Mouse (Mus musculus) G1E (cell line): Measurements from ENCODE around the gene Ccnd3. TPM values are rescaled to one million over a fixed set of nuclear protein-coding genes. Genes with fewer than 3 reads are reported as not detected.

Source experiments
- ATAC-seq: 2 replicates; pipeline ENCODE4 v1.8.0; 2016; ENCODE audit warnings: mild to moderate bottlenecking; ENCODE audit not compliant: insufficient number of reproducible peaks, poor library complexity, low FRiP score, severe bottlenecking; ENCODE audit errors: extremely low read depth
- DNase-seq: peaks from one replicate; pipeline ENCODE4 v3.0.0; 2012; ENCODE audit warnings: low spot score
- H3K27me3 ChIP-seq: 2 replicates; pipeline ENCODE4 v1.6.1; 2012; ENCODE audit warnings: mild to moderate bottlenecking, low read length, inconsistent platforms; ENCODE audit not compliant: insufficient read depth
- H3K36me3 ChIP-seq: replicated peaks from 2 replicates; pipeline ENCODE3; 2012; ENCODE audit warnings: mild to moderate bottlenecking, inconsistent platforms
- H3K4me1 ChIP-seq: 2 replicates; pipeline ENCODE4 v1.6.1; 2012; ENCODE audit warnings: low read depth, low read length, inconsistent platforms, mixed read lengths; ENCODE audit not compliant: insufficient read depth
- H3K4me3 ChIP-seq: 2 replicates; pipeline ENCODE4 v1.5.1; 2012; ENCODE audit warnings: low read depth, mild to moderate bottlenecking, inconsistent platforms, low read length, moderate library complexity, mixed read lengths
- H3K9me3 ChIP-seq: replicated peaks from 2 replicates; pipeline ENCODE4 v1.6.1; 2012; ENCODE audit warnings: inconsistent platforms
- CTCF ChIP-seq: IDR thresholded peaks from 2 replicates; pipeline ENCODE4 v1.5.1; 2012; ENCODE audit warnings: low read depth, low read length, inconsistent platforms, mixed read lengths
- GATA1 ChIP-seq: IDR thresholded peaks from 2 replicates; pipeline ENCODE4 v1.6.1; 2012; ENCODE audit warnings: borderline replicate concordance, low read length, inconsistent platforms, mixed read lengths
- GATA2 ChIP-seq: IDR thresholded peaks from 2 replicates; pipeline ENCODE4 v1.6.1; 2012; ENCODE audit warnings: low read depth, low read length, inconsistent platforms, borderline replicate concordance
- POLR2AphosphoS5 ChIP-seq: IDR thresholded peaks from 2 replicates; pipeline ENCODE4 v1.6.1; 2012; ENCODE audit warnings: low read depth, low read length, inconsistent platforms; ENCODE audit not compliant: insufficient replicate concordance
- TAL1 ChIP-seq: conservative IDR thresholded peaks from 2 replicates; pipeline ENCODE4 v1.6.1; 2012; ENCODE audit warnings: low read depth, low read length, inconsistent platforms, mixed read lengths
- polyA plus RNA-seq: library from polyadenylated mRNA; stranded (reverse); fragments of >175 nt; gene quantifications from 2 replicates; pipeline ENCODE4 v1.2.3, GENCODE M21; 2012
- total RNA-seq, 2 experiments: library from RNA; stranded (forward) in 1 of 2; stranded (reverse) in 1 of 2; fragments of 200-1000 nt in 1 of 2; fragments of >200 nt in 1 of 2; fragmentation: Nextera tagmentation in 1 of 2; gene quantifications; 2 replicates each; pipeline ENCODE4 v1.2.3; 2014 to 2017

The Ccnd3 gene
- total and polyA plus RNA-seq, 3 experiments = 134 to 426 (median 229) TPM

DNA sequence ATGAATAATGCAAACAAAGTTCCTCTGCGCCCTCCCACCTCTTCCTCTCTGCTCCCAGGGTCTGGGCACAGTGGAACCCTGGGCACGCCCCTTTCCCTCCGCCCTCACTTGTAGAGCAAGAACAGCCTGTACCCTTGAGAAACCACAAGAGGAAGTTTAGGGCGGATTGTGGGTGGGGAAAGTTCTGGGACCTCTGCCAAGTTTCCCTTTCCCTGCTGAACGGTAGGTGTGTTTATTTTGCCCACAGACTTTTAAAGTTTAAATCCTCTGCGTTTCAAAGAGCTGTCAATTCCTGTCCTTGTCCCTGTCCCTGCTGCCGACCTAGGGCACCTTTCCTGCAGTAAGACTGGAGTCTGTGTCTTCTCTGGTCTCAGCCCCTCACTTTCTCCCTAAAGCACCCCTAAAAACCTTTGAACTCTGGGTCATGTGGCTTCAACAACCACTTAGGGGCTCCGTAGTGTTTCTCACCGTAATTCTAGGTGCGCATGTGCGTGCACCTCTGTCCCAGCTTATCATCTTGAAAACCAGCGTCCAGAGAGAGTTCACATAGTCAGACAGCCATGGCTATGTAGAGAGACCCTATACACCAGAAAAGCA is 3.3 kb downstream of the Ccnd3 start:
- no peaks in the 10 kb centered on the region for H3K27me3 ChIP-seq
- H3K36me3 ChIP-seq = peaks cover 31% of the 10 kb centered on the region
- DNase-seq (peak; percentile 84), ATAC-seq (peak; percentile 77)
- H3K9me3 ChIP-seq = no peaks in the 10 kb centered on the region
- peak overlapping the region; percentile 53; the same call in 1 of the 2 replicates for H3K4me3 ChIP-seq
- H3K4me1 ChIP-seq = peaks cover 86% of the 10 kb centered on the region
- no peak for TF ChIP-seq POLR2AphosphoS5
- TF ChIP-seq TAL1 = no peak
- no peak for TF ChIP-seq GATA2
- TF ChIP-seq CTCF = no peak
- TF ChIP-seq GATA1 = no peak

GRCm38 (mm10) chr17:47509031-47509705 is 4.3 kb downstream of the Ccnd3 start:
- H3K27me3 ChIP-seq = no peaks in the 10 kb centered on the region
- peaks cover 90% of the 10 kb centered on the region for H3K4me1 ChIP-seq
- no peaks in the 10 kb centered on the region for H3K9me3 ChIP-seq
- peak overlapping the region; percentile 20; the same call in 1 of the 2 replicates for H3K4me3 ChIP-seq
- no peak for TF ChIP-seq TAL1
- no peak for TF ChIP-seq GATA2
- no peak for TF ChIP-seq GATA1
- no peak for TF ChIP-seq POLR2AphosphoS5
- no peak for TF ChIP-seq CTCF
- peaks cover 38% of the 10 kb centered on the region for H3K36me3 ChIP-seq
- ATAC-seq = no peak
- DNase-seq = no peak

DNA sequence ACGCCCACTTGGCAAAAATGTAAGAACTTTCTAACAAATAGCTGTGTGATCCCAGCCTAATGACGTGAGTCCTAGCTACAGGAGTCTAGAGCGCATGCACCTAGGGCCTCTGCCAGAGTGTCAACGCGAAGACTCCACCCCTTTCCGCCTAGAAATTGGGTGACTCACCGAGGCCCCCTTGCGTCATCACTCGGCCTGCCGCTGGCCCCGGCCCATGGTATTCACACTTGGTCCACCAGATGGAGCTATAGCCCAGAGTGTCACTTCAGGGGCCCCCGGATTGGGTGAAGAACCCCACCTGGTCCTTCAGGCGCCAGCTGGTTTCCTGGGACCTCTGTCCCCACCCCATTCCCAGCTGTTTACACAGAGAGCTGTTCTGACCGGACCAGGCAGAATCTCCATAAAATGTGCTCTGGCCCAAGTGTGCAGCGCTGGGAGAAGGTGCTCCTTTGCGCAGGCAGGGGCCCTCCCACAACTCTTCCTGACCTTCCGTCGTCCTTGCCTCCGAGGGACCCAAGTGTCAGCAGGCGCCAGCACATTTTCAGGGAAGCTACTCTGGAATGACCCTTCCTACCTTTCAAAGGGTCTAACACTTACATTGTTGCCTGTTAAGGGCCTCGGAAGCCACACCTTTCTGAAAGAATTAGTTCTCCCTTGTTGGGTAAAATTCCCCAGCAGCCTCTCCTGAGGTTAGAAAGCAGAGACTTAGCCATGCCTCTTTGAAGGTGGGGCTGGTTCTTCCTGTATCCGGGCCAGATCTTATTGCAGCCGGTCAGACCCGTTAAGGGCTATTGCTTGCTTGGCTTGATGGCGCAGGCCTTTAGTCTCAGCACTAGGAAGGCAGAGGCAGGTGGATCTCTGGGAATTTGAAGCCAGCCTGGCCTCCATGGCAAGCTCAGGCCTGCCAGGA is 6.5 kb downstream of the Ccnd3 start:
- H3K27me3 ChIP-seq = no peaks in the 10 kb centered on the region
- H3K36me3 ChIP-seq = peaks cover 52% of the 10 kb centered on the region
- H3K4me1 ChIP-seq = peaks cover 88% of the 10 kb centered on the region
- peak overlapping the region; percentile 63; the same call in 1 of the 2 replicates for H3K4me3 ChIP-seq
- no peaks in the 10 kb centered on the region for H3K9me3 ChIP-seq
- TF ChIP-seq CTCF (peak; percentile 90), TAL1 (no peak), GATA2 (no peak)
- ATAC-seq (peak; percentile 74), DNase-seq (peak; percentile 93)

DNA sequence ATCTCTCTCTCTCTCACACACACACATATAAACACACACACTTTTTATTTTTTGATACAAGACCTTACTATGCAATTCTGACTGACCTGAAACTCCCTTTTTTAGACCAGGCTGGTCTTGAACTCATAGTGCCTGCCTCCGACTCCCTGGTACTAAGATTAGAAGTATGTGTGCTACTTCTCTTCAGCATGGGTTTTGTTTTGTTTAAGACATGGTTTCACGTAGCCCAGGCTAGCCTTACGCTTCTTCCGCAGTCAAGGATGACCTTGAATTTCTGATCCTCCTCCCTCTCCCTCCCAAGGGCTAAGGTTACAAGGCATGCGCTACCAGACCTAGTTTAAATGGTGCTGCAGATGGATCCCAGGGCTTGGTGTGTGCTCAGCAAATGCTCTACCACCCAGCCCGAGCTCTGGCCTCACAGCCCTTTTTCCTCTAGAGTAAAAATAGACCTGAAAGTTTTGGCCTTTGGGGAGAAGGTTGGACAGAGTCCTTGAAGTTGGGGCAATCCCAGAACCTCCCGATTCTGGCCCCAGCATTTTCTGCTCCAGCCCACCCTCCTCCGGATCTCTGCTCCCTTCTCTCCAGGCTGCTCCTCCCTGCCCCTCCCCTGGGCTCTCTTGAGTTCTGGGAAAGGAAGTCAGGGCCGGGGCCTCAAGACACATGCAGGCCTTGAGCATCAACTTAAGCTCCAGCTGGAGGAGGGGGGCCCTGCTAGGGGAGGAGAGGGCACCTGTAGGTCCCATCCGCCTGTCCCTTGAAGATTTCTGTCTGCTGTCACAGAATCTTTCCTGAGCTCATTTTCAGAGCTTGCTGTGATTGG is 8.3 kb downstream of the Ccnd3 start:
- ATAC-seq = no peak
- H3K27me3 ChIP-seq = no peaks in the 10 kb centered on the region

GRCm38 (mm10) chr17:47515180-47515844 is 10.5 kb downstream of the Ccnd3 start:
- Histone ChIP-seq H3K9me3 (no peaks in the 10 kb centered on the region), H3K4me1 (peaks cover 70% of the 10 kb centered on the region), H3K36me3 (peaks cover 63% of the 10 kb centered on the region), H3K27me3 (no peaks in the 10 kb centered on the region), H3K4me3 (peak overlapping the region; percentile 50; the same call in 1 of the 2 replicates)
- DNase-seq (peak; percentile 44), ATAC-seq (peak; percentile 48)
- TF ChIP-seq POLR2AphosphoS5 = no peak
- no peak for TF ChIP-seq GATA1
- no peak for TF ChIP-seq CTCF
- TF ChIP-seq GATA2 = no peak
- no peak for TF ChIP-seq TAL1

More for the DNA sequence above, 8.3 kb downstream of the Ccnd3 start:
- peaks cover 60% of the 10 kb centered on the region for H3K36me3 ChIP-seq
- TF ChIP-seq GATA1 = no peak
- TF ChIP-seq GATA2 = no peak
- no peak for TF ChIP-seq POLR2AphosphoS5
- TF ChIP-seq CTCF = no peak
- TF ChIP-seq TAL1 = no peak
- H3K4me1 ChIP-seq = peaks cover 76% of the 10 kb centered on the region
- H3K9me3 ChIP-seq = no peaks in the 10 kb centered on the region
- no peak overlapping the region for H3K4me3 ChIP-seq
- no peak for DNase-seq
